Mouse (Mus musculus) urinary bladder, postnatal 0 days (tissue): ENCODE data around the gene Myh15. TPM values are rescaled to one million over a fixed set of nuclear protein-coding genes. Genes with fewer than 3 reads are reported as not detected.

Source experiments
- polyA plus RNA-seq: library from polyadenylated mRNA; unstranded; fragments of >200 nt; fragmentation: Nextera tagmentation; extraction: Ambion mirVana; gene quantifications from 2 replicates; pipeline ENCODE4 v1.2.1, GENCODE M21; 2015

Myh15 gene
- not detected in 2 replicates for polyA plus RNA-seq

DNA sequence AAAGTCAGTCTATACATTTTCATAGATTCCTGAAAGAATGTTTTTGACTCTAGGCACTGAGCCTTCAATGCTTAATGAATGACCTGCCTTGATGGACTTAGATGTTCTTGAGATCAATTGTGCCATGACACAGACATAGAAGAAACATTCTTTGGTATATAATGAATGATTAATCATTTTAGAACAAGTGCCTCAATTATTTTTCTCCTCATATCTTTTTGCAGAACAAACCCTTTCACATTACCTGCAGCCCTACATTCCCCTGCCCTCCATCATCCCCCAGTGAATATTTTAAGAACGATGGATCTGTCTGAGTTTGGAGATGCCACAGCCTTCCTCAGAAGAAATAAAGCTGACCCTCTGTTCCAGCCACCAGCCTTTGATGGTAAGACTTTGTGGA lies at the start of gene Myh15:
TSS of gene Myh15 (plus strand) at position 301 of the 400 bp plus-strand sequence.

Other genes starting within 250 kb of the Myh15 start
- not detected in 2 replicates for gene Retnlb, start 240.6 kb upstream of the Myh15 start, polyA plus RNA-seq
- gene Retnla, start 214.9 kb upstream of the Myh15 start, polyA plus RNA-seq = 0.39 TPM in 1 of 2 replicates, not detected in the other
- 1.2 and 24.1 TPM in 2 replicates for gene Retnlg, start 184.9 kb upstream of the Myh15 start, polyA plus RNA-seq
- 5.0 and 6.2 TPM in 2 replicates for gene Dzip3, start 63.3 kb upstream of the Myh15 start, polyA plus RNA-seq
- gene Cip2a, start 63.3 kb upstream of the Myh15 start, polyA plus RNA-seq = 4.2 and 6.6 TPM in 2 replicates